Mouse (Mus musculus): Measurements from ENCODE around the gene Hbb-bt. TPM values are rescaled to one million over a fixed set of nuclear protein-coding genes. Genes with fewer than 3 reads are reported as not detected.

The Hbb-bt gene
- 1,727 and 2,114 TPM in 2 replicates for polyA plus RNA-seq (2012; rRNA removed)

GRCm38 (mm10) chr7:103813766-103814165, at the start of gene Hbb-bt:
Hbb-bt (minus strand) TSS chr7:103813996.

GRCm38 (mm10) chr7:103853090-103853489, 39.3 kb upstream of the Hbb-bt start, which contains the start of gene Hbb-y:
Hbb-y (minus strand) TSS chr7:103853216.

GRCm38 (mm10) chr7:103843034-103843433, 29.2 kb upstream of the Hbb-bt start, which contains the start of gene Hbb-bh1:
Hbb-bh1 (minus strand) TSS chr7:103843164.

GRCm38 (mm10) chr7:103840268-103840667, 26.5 kb upstream of the Hbb-bt start, which contains the start of gene Hbb-bh2:
Hbb-bh2 (minus strand) TSS chr7:103840520.

GRCm38 (mm10) chr7:103827808-103828207, 14.0 kb upstream of the Hbb-bt start, which contains the start of gene Hbb-bs:
Hbb-bs (minus strand) TSS chr7:103828096.

GRCm38 (mm10) chr7:103791721-103792120, 22.1 kb downstream of the Hbb-bt start, which contains the start of gene Olfr67:
Olfr67 (minus strand) TSS chr7:103791821.

GRCm38 (mm10) chr7:103779598-103779997, 34.2 kb downstream of the Hbb-bt start, which contains the start of gene Olfr68:
Olfr68 (minus strand) TSS chr7:103779698.

GRCm38 (mm10) chr7:103771494-103771893, 42.3 kb downstream of the Hbb-bt start, which contains the start of gene Olfr69:
Olfr69 (minus strand) TSS chr7:103771594.

Other genes starting within 250 kb of the Hbb-bt start
- not detected in 2 replicates for gene Olfr616, start 244.9 kb downstream of the Hbb-bt start, polyA plus RNA-seq (2012; rRNA removed)
- gene Olfr617, start 240.9 kb downstream of the Hbb-bt start, polyA plus RNA-seq (2012; rRNA removed): not detected in 2 replicates
- 0.02 TPM in 2 replicates for gene Olfr618, start 223.9 kb downstream of the Hbb-bt start, polyA plus RNA-seq (2012; rRNA removed)
- gene Olfr619, start 213.4 kb downstream of the Hbb-bt start, polyA plus RNA-seq (2012; rRNA removed): not detected in 2 replicates
- not detected in 2 replicates for gene Olfr620, start 201.5 kb downstream of the Hbb-bt start, polyA plus RNA-seq (2012; rRNA removed)
- not detected in 2 replicates for gene Olfr622, start 171.3 kb downstream of the Hbb-bt start, polyA plus RNA-seq (2012; rRNA removed)
- gene Olfr623, start 150.3 kb downstream of the Hbb-bt start, polyA plus RNA-seq (2012; rRNA removed): not detected in 2 replicates
- 0.04 TPM in 2 replicates for gene Olfr624, start 142.8 kb downstream of the Hbb-bt start, polyA plus RNA-seq (2012; rRNA removed)
- not detected in 2 replicates for gene Olfr625-ps1, start 131.3 kb downstream of the Hbb-bt start, polyA plus RNA-seq (2012; rRNA removed)
- gene Olfr243, start 99.3 kb downstream of the Hbb-bt start, polyA plus RNA-seq (2012; rRNA removed): not detected in 2 replicates
- not detected in 2 replicates for gene Olfr628, start 83.6 kb downstream of the Hbb-bt start, polyA plus RNA-seq (2012; rRNA removed)
- not detected in 2 replicates for gene Olfr629, start 69.1 kb downstream of the Hbb-bt start, polyA plus RNA-seq (2012; rRNA removed)
- gene Olfr630, start 56.7 kb downstream of the Hbb-bt start, polyA plus RNA-seq (2012; rRNA removed): not detected in 2 replicates
- not detected in 2 replicates for gene Olfr69, start 42.4 kb downstream of the Hbb-bt start, polyA plus RNA-seq (2012; rRNA removed)
- not detected in 2 replicates for gene Olfr68, start 34.3 kb downstream of the Hbb-bt start, polyA plus RNA-seq (2012; rRNA removed)
- not detected in 2 replicates for gene Olfr67, start 22.2 kb downstream of the Hbb-bt start, polyA plus RNA-seq (2012; rRNA removed)
- gene Hbb-bs, start 14.1 kb upstream of the Hbb-bt start, polyA plus RNA-seq (2012; rRNA removed): 1,278 and 2,335 TPM in 2 replicates
- gene Hbb-bh2, start 26.5 kb upstream of the Hbb-bt start, polyA plus RNA-seq (2012; rRNA removed): 0.40 TPM in 1 of 2 replicates, not detected in the other
- gene Hbb-bh1, start 29.2 kb upstream of the Hbb-bt start, polyA plus RNA-seq (2012; rRNA removed): 1,953 and 3,124 TPM in 2 replicates
- 10,518 and 17,284 TPM in 2 replicates for gene Hbb-y, start 39.2 kb upstream of the Hbb-bt start, polyA plus RNA-seq (2012; rRNA removed)
- gene Olfr66, start 72.3 kb upstream of the Hbb-bt start, polyA plus RNA-seq (2012; rRNA removed): not detected in 2 replicates
- not detected in 2 replicates for gene Olfr64, start 80.5 kb upstream of the Hbb-bt start, polyA plus RNA-seq (2012; rRNA removed)
- gene Olfr65, start 89.5 kb upstream of the Hbb-bt start, polyA plus RNA-seq (2012; rRNA removed): not detected in 2 replicates
- not detected in 2 replicates for gene Olfr631, start 114.8 kb upstream of the Hbb-bt start, polyA plus RNA-seq (2012; rRNA removed)
- gene Olfr632, start 120.4 kb upstream of the Hbb-bt start, polyA plus RNA-seq (2012; rRNA removed): 0.11 and 0.36 TPM in 2 replicates
- gene Olfr633, start 130.4 kb upstream of the Hbb-bt start, polyA plus RNA-seq (2012; rRNA removed): not detected in 2 replicates
- not detected in 2 replicates for gene Olfr635, start 157.2 kb upstream of the Hbb-bt start, polyA plus RNA-seq (2012; rRNA removed)
- gene Olfr638, start 184.8 kb upstream of the Hbb-bt start, polyA plus RNA-seq (2012; rRNA removed): not detected in 2 replicates
- gene Olfr639, start 203.3 kb upstream of the Hbb-bt start, polyA plus RNA-seq (2012; rRNA removed): not detected in 2 replicates
- gene Olfr640, start 211.6 kb upstream of the Hbb-bt start, polyA plus RNA-seq (2012; rRNA removed): not detected in 2 replicates
- not detected in 2 replicates for gene Olfr641, start 221.4 kb upstream of the Hbb-bt start, polyA plus RNA-seq (2012; rRNA removed)
- not detected in 2 replicates for gene Olfr642, start 238.7 kb upstream of the Hbb-bt start, polyA plus RNA-seq (2012; rRNA removed)
- not detected in 2 replicates for gene 4930516K23Rik, start 247.4 kb upstream of the Hbb-bt start, polyA plus RNA-seq (2012; rRNA removed)